Mouse (Mus musculus): ENCODE measurements around the gene RPS10-NUDT3. TPM values are rescaled to one million over a fixed set of nuclear protein-coding genes. Genes with fewer than 3 reads are reported as not detected.

The RPS10-NUDT3 gene
- total RNA-seq (2014; rRNA removed) (not detected in 2 replicates), polyA plus RNA-seq (2012; rRNA removed) (not detected in 2 replicates)

DNA sequence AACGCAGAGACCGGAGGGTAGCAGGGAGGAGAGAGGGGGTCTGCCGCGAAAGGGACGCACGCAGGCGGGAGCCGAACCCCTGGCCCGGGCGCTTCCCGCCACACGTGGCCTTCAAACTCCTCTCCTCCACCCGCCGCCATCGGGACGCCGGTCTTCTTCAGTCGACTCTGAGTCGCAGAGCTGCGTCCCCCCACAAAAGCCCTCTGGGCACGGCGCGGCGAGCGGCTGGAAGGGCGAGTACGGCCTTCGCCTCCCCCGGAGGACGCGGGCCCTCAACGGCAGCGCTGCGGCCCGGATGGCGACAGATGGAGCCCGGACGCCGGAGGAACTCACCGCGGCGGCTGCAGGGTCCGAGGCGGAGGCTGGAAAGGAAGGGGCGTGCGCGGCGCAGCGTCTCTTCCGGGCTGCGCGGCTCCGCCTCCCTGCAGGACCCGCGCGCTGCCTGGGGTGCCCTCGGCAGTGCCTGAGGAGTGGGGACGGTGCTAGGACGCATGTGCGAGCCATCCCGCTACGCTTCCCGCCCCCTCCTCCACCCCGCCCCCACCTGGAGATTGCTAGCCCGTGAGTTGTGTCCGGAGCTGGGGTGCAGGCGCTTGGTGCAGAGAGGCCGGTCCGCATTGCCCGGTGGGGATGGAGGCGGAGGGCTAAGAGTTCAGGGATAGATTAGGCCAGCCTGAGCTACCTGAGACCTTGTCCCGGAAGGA, at the start of gene RPS10-NUDT3:
RPS10-NUDT3 (minus strand) TSS at position 352 of the 704 bp plus-strand sequence.
- H3K36me3 ChIP-seq (ENCODE audit: control insufficient read depth, insufficient read depth, low read length) = peaks cover 15% of the 10 kb centered on the region
- peaks cover 17% of the 10 kb centered on the region for H3K4me1 ChIP-seq (ENCODE audit: control insufficient read depth, insufficient read depth, low read length)
- H3K27ac ChIP-seq (replicated peaks; ENCODE audit: insufficient read depth, low read depth, low read length) = peak within 1 kb of the TSS; percentile 58
- H3K27me3 ChIP-seq (ENCODE audit: control insufficient read depth, insufficient read depth, low read length) = no peaks in the 10 kb centered on the region
- under 1% methylated on average over 67 of the region's 72 CpGs for WGBS
- H3K79me2 ChIP-seq (ENCODE audit: control insufficient read depth, insufficient read depth, low read length) = peaks cover 17% of the 10 kb centered on the region
- TF ChIP-seq CTCF (IDR thresholded peaks at IDR 0.05; ENCODE audit: low read depth, low read length) = no peak
- TF ChIP-seq POLR2A (IDR thresholded peaks at IDR 0.05; ENCODE audit: extremely low read depth, insufficient read depth, low read length) = peak; percentile 81
- H3K4me3 ChIP-seq (ENCODE audit: insufficient read depth, low read depth, low read length) = peak within 1 kb of the TSS; percentile 76
- peak; percentile 77 for DNase-seq (ENCODE audit: extremely low read depth, low read depth, low spot score)
- peak within 1 kb of the TSS; percentile 86 for H3K9ac ChIP-seq (ENCODE audit: low read depth, low read length)

DNA sequence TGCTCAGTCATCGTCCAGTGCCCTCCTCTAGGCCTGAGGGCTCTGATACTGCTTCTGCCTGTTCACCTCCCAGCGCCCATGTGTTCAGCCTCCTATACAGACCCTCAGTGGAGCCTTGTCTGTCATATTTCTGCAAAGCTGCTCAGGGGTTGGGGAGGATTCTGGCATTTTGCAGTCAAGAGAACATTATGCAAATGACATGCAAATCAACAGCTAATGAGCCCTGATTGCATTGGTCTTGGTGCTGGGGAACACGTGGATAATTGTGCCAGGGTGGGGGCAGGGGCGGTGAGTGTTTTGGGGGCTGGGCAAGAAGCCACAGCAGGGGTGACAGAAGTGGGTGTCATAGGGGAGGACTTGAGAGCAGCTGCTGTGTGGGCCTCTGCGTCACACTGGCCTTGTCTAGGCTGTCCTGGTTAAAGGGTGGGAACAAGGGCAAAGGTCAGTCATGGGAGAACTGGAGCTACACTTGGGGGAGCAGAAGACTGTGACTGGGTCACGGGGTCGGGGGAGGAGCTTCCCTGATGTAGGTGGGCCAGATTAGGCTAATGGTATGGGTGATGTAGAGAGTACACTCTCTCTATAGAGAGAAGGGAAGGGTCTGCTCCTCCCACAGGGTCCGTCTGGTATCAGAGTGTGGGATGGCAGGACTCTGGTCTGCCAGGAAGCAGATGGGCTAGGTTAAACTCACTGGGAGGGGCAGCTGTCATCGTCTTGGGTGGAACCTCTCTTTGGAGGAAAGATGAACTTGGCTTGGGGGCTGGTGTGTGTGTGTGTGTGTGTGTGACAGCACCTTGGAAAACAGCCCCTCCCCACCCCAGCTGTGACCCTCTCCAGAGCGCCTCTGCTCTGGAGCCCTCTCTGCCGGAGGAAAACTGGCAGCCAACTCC, 44.1 kb upstream of the RPS10-NUDT3 start:
- no peak overlapping the region for H3K27ac ChIP-seq (replicated peaks; ENCODE audit: insufficient read depth, low read depth, low read length)
- no peak overlapping the region for H3K4me3 ChIP-seq (ENCODE audit: insufficient read depth, low read depth, low read length)
- 62% methylated on average over 11 of the region's 11 CpGs for WGBS
- H3K27me3 ChIP-seq (ENCODE audit: control insufficient read depth, insufficient read depth, low read length) = no peaks in the 10 kb centered on the region
- H3K9ac ChIP-seq (ENCODE audit: low read depth, low read length) = no peak overlapping the region
- H3K4me1 ChIP-seq (ENCODE audit: control insufficient read depth, insufficient read depth, low read length) = no peaks in the 10 kb centered on the region
- no peaks in the 10 kb centered on the region for H3K36me3 ChIP-seq (ENCODE audit: control insufficient read depth, insufficient read depth, low read length)
- no peak for DNase-seq (ENCODE audit: extremely low read depth, low read depth, low spot score)
- H3K79me2 ChIP-seq (ENCODE audit: control insufficient read depth, insufficient read depth, low read length) = no peaks in the 10 kb centered on the region
- TF ChIP-seq POLR2A (IDR thresholded peaks at IDR 0.05; ENCODE audit: extremely low read depth, insufficient read depth, low read length) (no peak), CTCF (IDR thresholded peaks at IDR 0.05; ENCODE audit: low read depth, low read length) (no peak)

DNA sequence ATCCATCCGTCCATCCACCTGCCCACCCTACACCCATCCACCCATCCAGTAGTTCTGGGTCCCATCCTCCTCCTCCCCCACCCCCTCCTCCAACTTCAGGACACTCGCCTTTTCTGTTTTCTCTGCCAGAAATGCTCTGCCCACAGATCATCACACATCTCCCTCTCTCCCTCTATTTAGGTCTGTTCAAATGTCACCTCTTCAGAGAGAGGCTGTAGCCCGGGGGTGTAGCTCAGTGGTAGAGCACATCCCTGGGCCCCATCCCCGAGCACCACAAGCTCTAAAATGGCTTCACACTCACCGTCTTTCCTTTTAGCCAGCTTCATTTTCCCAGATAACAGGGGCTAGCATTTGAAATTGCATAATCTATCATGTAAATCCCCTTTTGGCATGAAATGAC, 42.7 kb upstream of the RPS10-NUDT3 start:
- H3K27me3 ChIP-seq (ENCODE audit: control insufficient read depth, insufficient read depth, low read length) = no peaks in the 10 kb centered on the region
- no peak for DNase-seq (ENCODE audit: extremely low read depth, low read depth, low spot score)

DNA sequence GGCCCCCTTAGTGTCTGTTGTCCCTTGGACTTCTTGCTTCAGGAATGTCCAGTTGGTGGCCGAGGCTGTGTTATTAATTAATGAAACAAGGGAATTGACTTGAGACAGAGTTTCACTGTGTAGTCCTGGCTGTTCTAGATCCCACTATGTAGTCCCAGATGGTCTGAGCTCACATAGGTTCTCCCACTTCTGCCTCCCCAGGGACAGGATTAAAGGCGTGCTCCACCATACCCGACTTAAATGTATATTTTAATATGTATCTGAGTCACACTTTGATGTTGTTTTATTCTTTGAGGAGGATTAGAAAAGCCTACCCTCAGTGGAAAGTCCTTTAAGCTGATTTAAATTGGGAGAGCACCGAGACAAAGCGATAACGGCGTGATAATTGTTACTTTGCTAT, 41.2 kb upstream of the RPS10-NUDT3 start:
- 71% methylated on average over 7 of the region's 7 CpGs for WGBS
- TF ChIP-seq POLR2A (IDR thresholded peaks at IDR 0.05; ENCODE audit: extremely low read depth, insufficient read depth, low read length) = no peak
- TF ChIP-seq CTCF (IDR thresholded peaks at IDR 0.05; ENCODE audit: low read depth, low read length) = no peak
- no peak for DNase-seq (ENCODE audit: extremely low read depth, low read depth, low spot score)
- no peaks in the 10 kb centered on the region for H3K36me3 ChIP-seq (ENCODE audit: control insufficient read depth, insufficient read depth, low read length)
- no peaks in the 10 kb centered on the region for H3K79me2 ChIP-seq (ENCODE audit: control insufficient read depth, insufficient read depth, low read length)
- no peaks in the 10 kb centered on the region for H3K27me3 ChIP-seq (ENCODE audit: control insufficient read depth, insufficient read depth, low read length)
- no peaks in the 10 kb centered on the region for H3K4me1 ChIP-seq (ENCODE audit: control insufficient read depth, insufficient read depth, low read length)
- no peak overlapping the region for H3K4me3 ChIP-seq (ENCODE audit: insufficient read depth, low read depth, low read length)
- no peak overlapping the region for H3K9ac ChIP-seq (ENCODE audit: low read depth, low read length)
- H3K27ac ChIP-seq (replicated peaks; ENCODE audit: insufficient read depth, low read depth, low read length) = no peak overlapping the region

More for the DNA sequence above, 42.7 kb upstream of the RPS10-NUDT3 start:
- no peak overlapping the region for H3K27ac ChIP-seq (replicated peaks; ENCODE audit: insufficient read depth, low read depth, low read length)
- no peaks in the 10 kb centered on the region for H3K4me1 ChIP-seq (ENCODE audit: control insufficient read depth, insufficient read depth, low read length)
- no peak overlapping the region for H3K4me3 ChIP-seq (ENCODE audit: insufficient read depth, low read depth, low read length)
- TF ChIP-seq POLR2A (IDR thresholded peaks at IDR 0.05; ENCODE audit: extremely low read depth, insufficient read depth, low read length) (no peak), CTCF (IDR thresholded peaks at IDR 0.05; ENCODE audit: low read depth, low read length) (no peak)
- no peaks in the 10 kb centered on the region for H3K79me2 ChIP-seq (ENCODE audit: control insufficient read depth, insufficient read depth, low read length)
- H3K9ac ChIP-seq (ENCODE audit: low read depth, low read length) = no peak overlapping the region
- 83% methylated on average over 5 of the region's 5 CpGs for WGBS
- H3K36me3 ChIP-seq (ENCODE audit: control insufficient read depth, insufficient read depth, low read length) = no peaks in the 10 kb centered on the region

DNA sequence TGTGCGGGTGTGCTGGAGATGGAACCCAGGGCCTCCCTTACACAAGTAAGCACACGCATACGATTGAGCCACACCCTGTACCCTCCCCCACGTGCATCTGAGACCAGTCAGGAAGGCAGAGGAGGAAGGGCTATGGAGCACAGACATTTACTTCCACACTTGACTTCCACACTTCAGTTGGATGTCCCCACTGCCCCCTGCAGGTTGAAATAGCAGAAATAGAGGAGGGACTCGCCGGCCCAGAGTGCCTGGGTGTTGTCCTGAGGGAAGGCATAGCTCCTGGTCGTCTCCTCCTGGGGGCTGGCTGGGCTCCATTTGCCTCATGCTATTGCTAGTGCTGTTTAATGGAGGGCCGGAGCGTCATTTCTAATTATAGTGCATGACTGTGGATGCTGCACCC, 40.4 kb upstream of the RPS10-NUDT3 start:
- no peaks in the 10 kb centered on the region for H3K36me3 ChIP-seq (ENCODE audit: control insufficient read depth, insufficient read depth, low read length)
- no peak overlapping the region for H3K9ac ChIP-seq (ENCODE audit: low read depth, low read length)
- no peaks in the 10 kb centered on the region for H3K27me3 ChIP-seq (ENCODE audit: control insufficient read depth, insufficient read depth, low read length)
- no peak for DNase-seq (ENCODE audit: extremely low read depth, low read depth, low spot score)
- no peaks in the 10 kb centered on the region for H3K4me1 ChIP-seq (ENCODE audit: control insufficient read depth, insufficient read depth, low read length)
- no peak overlapping the region for H3K27ac ChIP-seq (replicated peaks; ENCODE audit: insufficient read depth, low read depth, low read length)
- no peak overlapping the region for H3K4me3 ChIP-seq (ENCODE audit: insufficient read depth, low read depth, low read length)
- no peaks in the 10 kb centered on the region for H3K79me2 ChIP-seq (ENCODE audit: control insufficient read depth, insufficient read depth, low read length)
- WGBS = 57% methylated on average over 9 of the region's 9 CpGs
- 0 out of 2 replicates have a peak, but pooled peaks have one; percentile 14 for TF ChIP-seq CTCF (IDR thresholded peaks at IDR 0.05; ENCODE audit: low read depth, low read length)
- TF ChIP-seq POLR2A (IDR thresholded peaks at IDR 0.05; ENCODE audit: extremely low read depth, insufficient read depth, low read length) = no peak
